ENCODE assay signal across 33 mouse cellular contexts in genomic region chr1:186780826-186781225, GRCm38 (mm10). TPM values are rescaled to one million over a fixed set of nuclear protein-coding genes. Genes with fewer than 3 reads are reported as not detected.
DNase-seq lines count a peak whose midpoint lies in the region; ATAC-seq and TF ChIP-seq lines count a peak whose summit lies in the region.
"Had no signal": no experiment of that assay in that cellular context is flagged by ENCODE, and none has a peak within 500 bp of the region (broad histone marks: within the 10 kb centered on the region; RNA-seq: fewer than 3 reads in every experiment).

No protein-coding gene starts in this region.

- no peak overlapping the region for H3K9ac ChIP-seq in heart, embryonic 11.5 days (ENCODE audit: low read depth, low read length)
- no peak overlapping the region for H3K9ac ChIP-seq in kidney, postnatal 0 days (ENCODE audit: low read depth, low read length)
- H3K9ac ChIP-seq in kidney, embryonic 14.5 days (ENCODE audit: low read depth, low read length) = no peak overlapping the region
- no peak overlapping the region for H3K9ac ChIP-seq in hindbrain, embryonic 13.5 days
- H3K9ac ChIP-seq: embryonic facial prominence, embryonic 13.5 days; forebrain, embryonic 15.5 days; hindbrain, embryonic 14.5 days; liver, embryonic 12.5 days; liver, postnatal 0 days; midbrain, embryonic 12.5 days; neural tube, embryonic 12.5 days had no signal

- no peaks in the 10 kb centered on the region for H3K4me1 ChIP-seq in heart, embryonic 11.5 days (ENCODE audit: control insufficient read depth, insufficient read depth, low read length)
- no peaks in the 10 kb centered on the region for H3K4me1 ChIP-seq in kidney, postnatal 0 days (replicated peaks; ENCODE audit: insufficient read depth, low read length)
- H3K4me1 ChIP-seq in kidney, embryonic 14.5 days (ENCODE audit: control insufficient read depth, insufficient read depth, low read length) = no peaks in the 10 kb centered on the region
- H3K4me1 ChIP-seq in hindbrain, embryonic 13.5 days (replicated peaks) = no peaks in the 10 kb centered on the region
- H3K4me1 ChIP-seq: forebrain, embryonic 15.5 days; liver, embryonic 12.5 days; megakaryocyte, embryonic 14.5 days; midbrain, embryonic 12.5 days; neural tube, embryonic 12.5 days had no signal

- H3K4me2 ChIP-seq in heart, embryonic 11.5 days = no peak overlapping the region
- no peak overlapping the region for H3K4me2 ChIP-seq in kidney, postnatal 0 days (ENCODE audit: low read length)
- H3K4me2 ChIP-seq in kidney, embryonic 14.5 days (replicated peaks; ENCODE audit: low read depth, low read length) = no peak overlapping the region
- no peak overlapping the region for H3K4me2 ChIP-seq in hindbrain, embryonic 13.5 days
- H3K4me2 ChIP-seq: forebrain, embryonic 15.5 days; hindbrain, embryonic 14.5 days; liver, embryonic 12.5 days; midbrain, embryonic 12.5 days; neural tube, embryonic 12.5 days had no signal

- no peaks in the 10 kb centered on the region for H3K9me3 ChIP-seq in heart, embryonic 11.5 days (replicated peaks; ENCODE audit: control insufficient read depth, low read length)
- H3K9me3 ChIP-seq in kidney, postnatal 0 days (replicated peaks; ENCODE audit: low read length) = no peaks in the 10 kb centered on the region
- H3K9me3 ChIP-seq in kidney, embryonic 14.5 days (ENCODE audit: control insufficient read depth, low read length) = no peaks in the 10 kb centered on the region
- no peaks in the 10 kb centered on the region for H3K9me3 ChIP-seq in hindbrain, embryonic 13.5 days
- H3K9me3 ChIP-seq: embryonic facial prominence, embryonic 13.5 days; forebrain, embryonic 10.5 days; forebrain, embryonic 15.5 days; liver, embryonic 12.5 days; midbrain, embryonic 12.5 days; neural tube, embryonic 12.5 days had no signal

- no peaks in the 10 kb centered on the region for H3K36me3 ChIP-seq in heart, embryonic 11.5 days (ENCODE audit: control insufficient read depth, insufficient read depth, low read length)
- H3K36me3 ChIP-seq in kidney, postnatal 0 days (ENCODE audit: insufficient read depth, low read length) = no peaks in the 10 kb centered on the region
- no peaks in the 10 kb centered on the region for H3K36me3 ChIP-seq in kidney, embryonic 14.5 days (ENCODE audit: control insufficient read depth, insufficient read depth, low read length)
- no peaks in the 10 kb centered on the region for H3K36me3 ChIP-seq in hindbrain, embryonic 13.5 days
- H3K36me3 ChIP-seq: embryonic facial prominence, embryonic 13.5 days; forebrain, embryonic 10.5 days; forebrain, embryonic 15.5 days; liver, embryonic 12.5 days; midbrain, embryonic 12.5 days; neural tube, embryonic 12.5 days had no signal

- 75% methylated on average over 2 of the region's 2 CpGs for WGBS in heart, embryonic 11.5 days (ENCODE audit: insufficient replicate concordance)
- 44% methylated on average over 2 of the region's 2 CpGs for WGBS in kidney, postnatal 0 days
- 58% methylated on average over 2 of the region's 2 CpGs for WGBS in kidney, embryonic 14.5 days
- WGBS in hindbrain, embryonic 13.5 days = 82% methylated on average over 2 of the region's 2 CpGs

- no peaks in the 10 kb centered on the region for H3K27me3 ChIP-seq in heart, embryonic 11.5 days (ENCODE audit: control insufficient read depth, insufficient read depth, low read length)
- H3K27me3 ChIP-seq in kidney, postnatal 0 days (ENCODE audit: insufficient read depth, low read length) = no peaks in the 10 kb centered on the region
- no peaks in the 10 kb centered on the region for H3K27me3 ChIP-seq in kidney, embryonic 14.5 days (ENCODE audit: control insufficient read depth, insufficient read depth, low read length)
- H3K27me3 ChIP-seq in hindbrain, embryonic 13.5 days = no peaks in the 10 kb centered on the region
- H3K27me3 ChIP-seq: CH12.LX; liver, embryonic 12.5 days; megakaryocyte, embryonic 14.5 days; midbrain, embryonic 12.5 days; neural tube, embryonic 12.5 days had no signal

- TF ChIP-seq CTCF in kidney, postnatal 0 days (IDR thresholded peaks at IDR 0.05; ENCODE audit: low read depth) = no peak

- peak; percentile 57 for DNase-seq in heart, adult 11 months
- peak; percentile 9 for DNase-seq in kidney, postnatal 0 days (ENCODE audit: low spot score)
- DNase-seq in lung, postnatal 10 days = peak; percentile 65
- DNase-seq in ovary, adult 18-20 months (ENCODE audit: low spot score) = no peak
- DNase-seq in embryo, embryonic 11 days = no peak
- DNase-seq: adrenal gland, adult 2 months; cerebellum, adult 9-10 months; cerebellum, postnatal 36 days; heart, postnatal 4 days; kidney, adult 9 months; kidney, postnatal 36 days; layer of hippocampus, postnatal 36 days; left cerebral cortex, postnatal 4 days; liver, postnatal 0 days; right cerebral cortex, postnatal 4 days; thymus, adult 18-20 months; thymus, postnatal 36 days had no signal

- no peak for ATAC-seq in heart, embryonic 11.5 days (replicated peaks; ENCODE audit: insufficient number of reproducible peaks, low FRiP score, low TSS enrichment)
- no peak for ATAC-seq in kidney, postnatal 0 days (replicated peaks; ENCODE audit: low FRiP score, low read depth)
- ATAC-seq in kidney, embryonic 14.5 days (ENCODE audit: low FRiP score, low TSS enrichment) = no peak
- ATAC-seq in hindbrain, embryonic 13.5 days (ENCODE audit: low FRiP score) = no peak
- ATAC-seq: activated CD4-positive, CD25-positive, alpha-beta regulatory T cell, adult 4 months; forebrain, embryonic 15.5 days; intestine, postnatal 0 days; liver, embryonic 12.5 days; liver, postnatal 0 days had no signal

- no peak overlapping the region for H3K4me3 ChIP-seq in heart, embryonic 11.5 days (ENCODE audit: low read depth, low read length)
- H3K4me3 ChIP-seq in kidney, postnatal 0 days (replicated peaks; ENCODE audit: low read depth, low read length) = no peak overlapping the region
- no peak overlapping the region for H3K4me3 ChIP-seq in kidney, embryonic 14.5 days (ENCODE audit: low read length)
- H3K4me3 ChIP-seq in hindbrain, embryonic 13.5 days = no peak overlapping the region
- H3K4me3 ChIP-seq: embryonic facial prominence, embryonic 13.5 days; forebrain, embryonic 10.5 days; forebrain, embryonic 15.5 days; liver, embryonic 12.5 days; megakaryocyte, embryonic 14.5 days; midbrain, embryonic 12.5 days; myocyte; neural tube, embryonic 12.5 days had no signal

- H3K27ac ChIP-seq in heart, embryonic 11.5 days (ENCODE audit: low read depth, low read length) = no peak overlapping the region
- H3K27ac ChIP-seq in kidney, postnatal 0 days = no peak overlapping the region
- H3K27ac ChIP-seq in kidney, embryonic 14.5 days (ENCODE audit: low read depth, low read length) = no peak overlapping the region
- no peak overlapping the region for H3K27ac ChIP-seq in hindbrain, embryonic 13.5 days
- H3K27ac ChIP-seq: embryonic facial prominence, embryonic 13.5 days; forebrain, embryonic 10.5 days; forebrain, embryonic 15.5 days; hindbrain, embryonic 14.5 days; liver, embryonic 12.5 days; midbrain, embryonic 12.5 days; neural tube, embryonic 12.5 days; stomach, postnatal 0 days had no signal

RNA-seq across cellular contexts. Expression of gene Rrp15, which starts 31.7 kb away (rescaled TPM):
- polyA plus RNA-seq in heart, embryonic 11.5 days (2014; fragmentation: Nextera tagmentation; extraction: Ambion mirVana) = 45.6 and 49.5 TPM in 2 replicates
- polyA plus RNA-seq in kidney, postnatal 0 days (2015; fragmentation: Nextera tagmentation; extraction: Ambion mirVana) = 57.5 and 57.8 TPM in 2 replicates
- 86.7 and 116 TPM in 2 replicates for polyA plus RNA-seq in kidney, embryonic 14.5 days (2014; fragmentation: Nextera tagmentation; extraction: Ambion mirVana)
- 31.8 and 34.9 TPM in 2 replicates for polyA plus RNA-seq in hindbrain, embryonic 13.5 days (2015; fragmentation: Nextera tagmentation; extraction: Ambion mirVana)

Comparison
In these comparisons a context has a peak if more than half of its experiments do, and no peak if none do; other contexts are left out.
1. DNase-seq: peak in heart, adult 11 months (single experiment), kidney, postnatal 0 days (single experiment) and lung, postnatal 10 days (single experiment); none in ovary, adult 18-20 months (single experiment) and embryo, embryonic 11 days (single experiment).